Mouse (Mus musculus): Measurements from ENCODE around the gene Draxin. TPM values are rescaled to one million over a fixed set of nuclear protein-coding genes. Genes with fewer than 3 reads are reported as not detected.

Draxin gene
- total and polyA plus RNA-seq, 3 experiments, result 0.04 TPM; not detected in 2

DNA sequence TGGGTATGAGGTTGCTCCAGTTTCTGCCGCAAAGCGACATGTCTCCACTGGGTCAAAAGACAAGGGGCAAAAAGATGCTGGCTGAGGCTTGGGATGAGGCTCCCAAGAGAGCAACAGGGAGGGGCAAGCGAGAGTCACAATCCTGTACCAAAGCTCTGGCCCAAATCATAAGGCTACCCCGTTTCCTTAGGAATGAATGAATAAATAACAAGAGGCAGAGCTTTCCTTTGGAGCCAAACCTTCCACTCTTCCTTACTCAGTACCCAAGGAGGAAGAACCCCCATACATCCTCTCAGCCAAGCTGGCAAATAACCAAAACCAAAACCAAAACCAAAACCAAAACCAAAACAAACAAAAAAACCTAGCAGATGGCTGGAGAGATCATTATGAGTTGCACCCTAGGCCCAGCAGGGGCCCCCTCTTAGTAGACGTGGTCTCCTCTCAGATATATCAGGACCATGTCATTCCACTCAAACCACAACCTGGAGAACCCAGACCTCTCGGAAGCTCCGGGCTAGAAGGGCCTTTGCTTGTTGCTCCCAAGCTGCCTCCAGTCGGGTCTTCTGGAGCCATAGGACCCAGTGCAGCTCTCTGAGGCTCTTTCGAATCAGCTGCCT is 60.8 kb downstream of the Draxin start:
- H3K4me1 ChIP-seq (ENCODE audit: control insufficient read depth in 1 of 2, insufficient read depth in 2 of 2), result peaks cover 26 to 48% of the 10 kb centered on the region in 2 experiments
- TF ChIP-seq USF2 (conservative IDR thresholded peaks at IDR 0.05; ENCODE audit: low read depth, low read length), result no peak
- TF ChIP-seq MAFK (IDR thresholded peaks at IDR 0.05; ENCODE audit: insufficient replicate concordance, low read length), result 0 out of 2 replicates have a peak, but pooled peaks have one; percentile 33
- peak; percentile 40; the same call in 1 of the 2 replicates for TF ChIP-seq CHD2 (IDR thresholded peaks at IDR 0.05; ENCODE audit: low read length)
- no peak for TF ChIP-seq GABPA (IDR thresholded peaks at IDR 0.05; ENCODE audit: insufficient replicate concordance, low read depth, low read length)
- TF ChIP-seq MEF2A (IDR thresholded peaks at IDR 0.05; ENCODE audit: borderline replicate concordance, low read depth, low read length), result peak; percentile 52; the same call in 1 of the 2 replicates
- TF ChIP-seq MYC (IDR thresholded peaks at IDR 0.05; ENCODE audit: low read depth, low read length), result 0 out of 2 replicates have a peak, but pooled peaks have one; percentile 47
- peak; percentile 85 for TF ChIP-seq ZNF384 (IDR thresholded peaks at IDR 0.05; ENCODE audit: low read depth, low read length)
- peak; percentile 66; the same call in 1 of the 2 replicates for TF ChIP-seq CHD1 (IDR thresholded peaks at IDR 0.05; ENCODE audit: low read depth, low read length)
- peak; percentile 42; the same call in 1 of the 2 replicates for TF ChIP-seq ELF1 (IDR thresholded peaks at IDR 0.05; ENCODE audit: low read depth, low read length)
- TF ChIP-seq PAX5 (IDR thresholded peaks at IDR 0.05; ENCODE audit: low read length), result no peak
- TF ChIP-seq ETS1 (conservative IDR thresholded peaks at IDR 0.05; ENCODE audit: low read depth, low read length), result peak; percentile 97
- TF ChIP-seq POLR2AphosphoS2 (IDR thresholded peaks at IDR 0.05; ENCODE audit: low read depth, low read length), result no peak
- peak; percentile 74 for TF ChIP-seq EP300 (IDR thresholded peaks at IDR 0.05; ENCODE audit: low read length)
- TF ChIP-seq JUND (conservative IDR thresholded peaks at IDR 0.05; ENCODE audit: low read depth, low read length), result peak; percentile 46; the same call in 1 of the 2 replicates
- no peak for TF ChIP-seq E2F4 (IDR thresholded peaks at IDR 0.05; ENCODE audit: insufficient replicate concordance, low read depth, low read length)
- no peak for TF ChIP-seq NRF1 (IDR thresholded peaks at IDR 0.05; ENCODE audit: low read depth, low read length)
- TF ChIP-seq SIN3A (IDR thresholded peaks at IDR 0.05; ENCODE audit: low read length), result peak; percentile 79
- TF ChIP-seq RCOR1 (conservative IDR thresholded peaks at IDR 0.05; ENCODE audit: low read depth, low read length), result peak; percentile 71; the same call in 1 of the 2 replicates
- peak; percentile 78 for TF ChIP-seq TBP (conservative IDR thresholded peaks at IDR 0.05; ENCODE audit: low read depth, low read length)
- TF ChIP-seq POLR2A (IDR thresholded peaks at IDR 0.05; ENCODE audit: low read depth, low read length), result peak; percentile 36; the same call in 1 of the 2 replicates
- peak; percentile 40; the same call in 1 of the 2 replicates for TF ChIP-seq HCFC1 (IDR thresholded peaks at IDR 0.05; ENCODE audit: low read depth, low read length)
- TF ChIP-seq IRF4 (IDR thresholded peaks at IDR 0.05; ENCODE audit: low read depth, low read length), result peak; percentile 92
- TF ChIP-seq NELFE (IDR thresholded peaks at IDR 0.05; ENCODE audit: low read depth, low read length), result peak; percentile 46; the same call in 1 of the 2 replicates
- TF ChIP-seq TCF12 (IDR thresholded peaks at IDR 0.05; ENCODE audit: low read depth, low read length), result peak; percentile 82
- 0 out of 2 replicates have a peak, but pooled peaks have one; percentile 73 for TF ChIP-seq UBTF (IDR thresholded peaks at IDR 0.05; ENCODE audit: low read depth, low read length)
- peak; percentile 49; the same call in 1 of the 2 replicates for TF ChIP-seq MXI1 (IDR thresholded peaks at IDR 0.05; ENCODE audit: low read depth, low read length)
- TF ChIP-seq JUN (IDR thresholded peaks at IDR 0.05; ENCODE audit: insufficient read depth, low read depth, low read length), result peak; percentile 26; the same call in 1 of the 2 replicates
- no peak; the same call in 1 of the 2 replicates for TF ChIP-seq BHLHE40 (IDR thresholded peaks at IDR 0.05; ENCODE audit: low read depth, low read length)
- TF ChIP-seq KAT2A (IDR thresholded peaks at IDR 0.05; ENCODE audit: insufficient replicate concordance, low read length), result no peak
- TF ChIP-seq MAZ (IDR thresholded peaks at IDR 0.05; ENCODE audit: low read depth, low read length), result peak; percentile 87
- peaks cover 1% of the 10 kb centered on the region for H3K27me3 ChIP-seq (replicated peaks)
- H3K36me3 ChIP-seq (replicated peaks in 1 of 2; ENCODE audit: control insufficient read depth in 1 of 2, insufficient read depth in 1 of 2, low read length in 1 of 2), result peaks cover 2 to 4% of the 10 kb centered on the region in 2 experiments
- peak; percentile 46 for DNase-seq (ENCODE audit: extremely low read depth)
- in situ Hi-C loops (cut with MboI; ENCODE audit: low pct_ligation_motif_present, low pct_unique_long_range_greater_than_20kb, low sequenced_read_pairs), result no loop called here
- H3K4me2 ChIP-seq (ENCODE audit: insufficient read depth, low read depth, poor library complexity, severe bottlenecking), result peak overlapping the region; percentile 88
- H3K9ac ChIP-seq (ENCODE audit: insufficient read depth, low read depth), result peak overlapping the region; percentile 68
- dilution Hi-C loops (cut with MboI; ENCODE audit: extremely low pct_ligation_motif_present, extremely low pct_unique_long_range_greater_than_20kb, low sequenced_read_pairs), result no loop called here
- no peaks in the 10 kb centered on the region for H3K9me3 ChIP-seq (replicated peaks; ENCODE audit: low read length)
- H3K79me2 ChIP-seq (replicated peaks; ENCODE audit: control insufficient read depth, extremely low read depth, insufficient read depth, poor library complexity, severe bottlenecking), result no peaks in the 10 kb centered on the region
- H3K4me3 ChIP-seq (replicated peaks in 1 of 3; ENCODE audit: low read depth in 2 of 3, low read length in 2 of 3, poor library complexity in 1 of 3), result peak overlapping the region; percentile 43 to 65 (median 46)
- peak overlapping the region; percentile 61 for H3K27ac ChIP-seq (ENCODE audit: insufficient read depth, low read depth)
